Comparison of ENCODE assay signal across 8 mouse cellular contexts in genomic region chr17:27909622-27910500, GRCm38 (mm10). TPM values are rescaled to one million over a fixed set of nuclear protein-coding genes. Genes with fewer than 3 reads are reported as not detected.
DNase-seq lines count a peak whose midpoint lies in the region; ATAC-seq and TF ChIP-seq lines count a peak whose summit lies in the region.

Gene Taf11, minus strand, starts transcription at chr17:27909844.

- peaks cover 4% of the 10 kb centered on the region; the same call in 1 of the 2 replicates for H3K36me3 ChIP-seq in kidney, embryonic 14.5 days (ENCODE audit: control insufficient read depth, insufficient read depth, low read length)
- peaks cover 11% of the 10 kb centered on the region for H3K36me3 ChIP-seq in forebrain, postnatal 0 days (ENCODE audit: insufficient read depth)
- H3K36me3 ChIP-seq in small intestine, adult 2 months (ENCODE audit: control insufficient read depth, insufficient read depth, low read length): 0 out of 2 replicates have a peak, but pooled peaks cover 1% of the 10 kb centered on the region

- no peaks in the 10 kb centered on the region for H3K27me3 ChIP-seq in kidney, embryonic 14.5 days (ENCODE audit: control insufficient read depth, insufficient read depth, low read length)
- H3K27me3 ChIP-seq in forebrain, postnatal 0 days (ENCODE audit: insufficient read depth, low read length): no peaks in the 10 kb centered on the region
- no peaks in the 10 kb centered on the region for H3K27me3 ChIP-seq in small intestine, adult 2 months (ENCODE audit: control insufficient read depth, insufficient read depth, low read length)

- H3K27ac ChIP-seq in kidney, embryonic 14.5 days (ENCODE audit: low read depth, low read length): peak within 1 kb of the TSS; percentile 81
- peak within 1 kb of the TSS; percentile 93 for H3K27ac ChIP-seq in forebrain, postnatal 0 days (ENCODE audit: low read depth, low read length)
- H3K27ac ChIP-seq in small intestine, adult 2 months (ENCODE audit: insufficient read depth, low read depth, low read length): peak within 1 kb of the TSS; percentile 57

- peak; percentile 23; the same call in 1 of the 2 replicates for TF ChIP-seq CTCF in forebrain, postnatal 0 days (IDR thresholded peaks at IDR 0.05; ENCODE audit: low read depth)
- TF ChIP-seq CTCF in small intestine, adult 2 months (IDR thresholded peaks at IDR 0.05; ENCODE audit: extremely low read depth, insufficient read length, insufficient replicate concordance, low read depth, low read length): no peak

- no peak for TF ChIP-seq POLR2A in small intestine, adult 2 months (IDR thresholded peaks at IDR 0.05; ENCODE audit: low read depth, low read length)

- H3K4me3 ChIP-seq in kidney, embryonic 14.5 days (ENCODE audit: low read length): peak within 1 kb of the TSS; percentile 62
- H3K4me3 ChIP-seq in forebrain, postnatal 0 days (ENCODE audit: low read depth, low read length): peak within 1 kb of the TSS; percentile 96
- H3K4me3 ChIP-seq in small intestine, adult 2 months (ENCODE audit: low read depth, low read length): peak within 1 kb of the TSS; percentile 89

- no peak for DNase-seq in kidney, adult 8-10 months
- peak; percentile 78 to 84 for DNase-seq in cerebellum, adult 18-20 months
- DNase-seq in forebrain, postnatal 0 days: peak; percentile 74
- DNase-seq in heart, postnatal 4 days: no peak
- peak; percentile 74 to 84 for DNase-seq in left cerebral cortex, adult 18-20 months (ENCODE audit: low spot score in 2 of 2)

- ATAC-seq in kidney, embryonic 14.5 days (ENCODE audit: low FRiP score, low TSS enrichment): peak; percentile 58
- ATAC-seq in forebrain, postnatal 0 days: peak; percentile 68
- ATAC-seq in megakaryocyte, adult 5-6 weeks (ENCODE audit: poor library complexity, severe bottlenecking): 0 out of 2 replicates have a peak, but pooled peaks have one; percentile 13

- H3K4me1 ChIP-seq in kidney, embryonic 14.5 days (ENCODE audit: control insufficient read depth, insufficient read depth, low read length): peaks cover 13% of the 10 kb centered on the region
- peaks cover 18% of the 10 kb centered on the region; the same call in 1 of the 2 replicates for H3K4me1 ChIP-seq in forebrain, postnatal 0 days (ENCODE audit: insufficient read depth)
- peaks cover 16% of the 10 kb centered on the region; the same call in 1 of the 2 replicates for H3K4me1 ChIP-seq in small intestine, adult 2 months (ENCODE audit: control insufficient read depth, insufficient read depth, insufficient read length, low read length)

- H3K4me2 ChIP-seq in kidney, embryonic 14.5 days (replicated peaks; ENCODE audit: low read depth, low read length): peak within 1 kb of the TSS; percentile 94
- H3K4me2 ChIP-seq in forebrain, postnatal 0 days (ENCODE audit: low read depth): peak within 1 kb of the TSS; percentile 79

- no peaks in the 10 kb centered on the region for H3K9me3 ChIP-seq in kidney, embryonic 14.5 days (ENCODE audit: control insufficient read depth, low read length)
- no peaks in the 10 kb centered on the region for H3K9me3 ChIP-seq in forebrain, postnatal 0 days (ENCODE audit: low read length)

- WGBS in kidney, embryonic 14.5 days: 2% methylated on average over 53 of the region's 53 CpGs
- WGBS in forebrain, postnatal 0 days: 2% methylated on average over 53 of the region's 53 CpGs
- WGBS in small intestine, adult 2 months: 1% methylated on average over 53 of the region's 53 CpGs

- peak within 1 kb of the TSS; percentile 89 for H3K9ac ChIP-seq in kidney, embryonic 14.5 days (ENCODE audit: low read depth, low read length)
- H3K9ac ChIP-seq in forebrain, postnatal 0 days: peak within 1 kb of the TSS; percentile 77

RNA-seq across cellular contexts. Expression of gene Taf11, which starts in this region (rescaled TPM):
- polyA plus RNA-seq in kidney, embryonic 14.5 days (2014; fragmentation: Nextera tagmentation; extraction: Ambion mirVana): 76.6 and 77.5 TPM in 2 replicates
- 22.9 and 23.9 TPM in 2 replicates for total RNA-seq in forebrain, postnatal 0 days (2014; rRNA removed)
- 53.1 and 60.6 TPM in 2 replicates for polyA plus RNA-seq in forebrain, postnatal 0 days (2015; fragmentation: Nextera tagmentation; extraction: Ambion mirVana)
- total RNA-seq in heart, postnatal 4 days (2021): 10 to 100 TPM; 28.5 to 29.3 TPM
- total RNA-seq in left cerebral cortex, adult 18-20 months (2021): 10 to 100 TPM; 47.6 to 49.3 TPM
- 39.6 and 44.1 TPM in 2 replicates for total RNA-seq in megakaryocyte, adult 5-6 weeks (2015)
- total RNA-seq in megakaryocyte, adult 5-6 weeks (2017): 18.2 and 23.3 TPM in 2 replicates
- polyA plus RNA-seq in small intestine, adult 2 months (2012; rRNA removed): 2.0 and 3.9 TPM in 2 replicates

Comparison
In these comparisons a context has a peak if more than half of its experiments do, and no peak if none do; other contexts are left out.
1. RNA of gene Taf11 (polyA plus RNA-seq): 76.6 to 77.5 TPM in kidney, embryonic 14.5 days and 53.1 to 60.6 TPM in forebrain, postnatal 0 days; 2.0 to 3.9 TPM in small intestine, adult 2 months; every median in the first group is over 10 times any median in the second.
2. ATAC-seq: peak in every context shown above with its lines; median percentile 68 in forebrain, postnatal 0 days; 58 in kidney, embryonic 14.5 days; 13 in megakaryocyte, adult 5-6 weeks.
3. DNase-seq: peak in cerebellum, adult 18-20 months (2 of 2), forebrain, postnatal 0 days (single experiment) and left cerebral cortex, adult 18-20 months (2 of 2); none in kidney, adult 8-10 months (0 of 2) and heart, postnatal 4 days (single experiment).
4. Peak in every context shown above with its lines, with median percentiles within 50 percentile points of each other: H3K27ac ChIP-seq and H3K4me3 ChIP-seq.